Mouse (Mus musculus): ENCODE results near the gene Cdiptos.

Gene Cdiptos

GRCm38 (mm10) chr7:127014993-127015392 lies 39.1 kb upstream of the Cdiptos start:
- in situ Hi-C loops (cut with MboI; ENCODE audit: low sequenced_read_pairs): no loop called here

- in situ Hi-C loops (cut with MboI; ENCODE audit: low sequenced_read_pairs): no loop called here
These were observed 38.4 kb upstream of the Cdiptos start, which contains the start of gene Mvp for GRCm38 (mm10) chr7:127014320-127014719. Mvp (minus strand) TSS chr7:127014621.

GRCm38 (mm10) chr7:127013385-127013784 lies 37.5 kb upstream of the Cdiptos start:
- in situ Hi-C loops (cut with MboI; ENCODE audit: low sequenced_read_pairs): no loop called here

DNA sequence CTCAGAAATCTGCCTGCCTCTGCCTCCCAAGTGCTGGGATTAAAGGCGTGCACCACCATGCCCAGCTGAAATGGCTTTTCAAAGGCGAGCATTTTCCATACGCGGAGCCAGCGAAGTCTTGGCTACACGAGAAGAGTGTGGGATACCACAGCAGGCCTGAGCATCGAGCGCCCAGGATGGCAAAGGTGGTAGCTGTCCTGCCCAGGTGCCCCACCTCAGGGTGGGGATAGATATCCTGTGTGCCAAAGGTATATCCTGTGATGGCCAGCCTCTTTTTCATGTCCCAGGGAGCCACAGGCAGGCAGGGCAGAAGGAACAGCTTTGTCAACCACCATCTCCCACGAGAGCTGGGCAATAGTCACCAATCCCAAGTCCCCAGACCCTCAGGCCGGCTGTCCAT lies 36.9 kb upstream of the Cdiptos start:
- in situ Hi-C loops (cut with MboI; ENCODE audit: low sequenced_read_pairs): no loop called here

- in situ Hi-C loops (cut with MboI; ENCODE audit: low sequenced_read_pairs): no loop called here
These were observed 36.5 kb upstream of the Cdiptos start for GRCm38 (mm10) chr7:127012374-127012773.

- in situ Hi-C loops (cut with MboI; ENCODE audit: low sequenced_read_pairs): no loop called here
These were observed 35.8 kb upstream of the Cdiptos start for GRCm38 (mm10) chr7:127011717-127012116.

GRCm38 (mm10) chr7:127011051-127011450 lies 35.2 kb upstream of the Cdiptos start:
- in situ Hi-C loops (cut with MboI; ENCODE audit: low sequenced_read_pairs): no loop called here

GRCm38 (mm10) chr7:127009307-127010085 lies 33.6 kb upstream of the Cdiptos start:
- in situ Hi-C loops (cut with MboI; ENCODE audit: low sequenced_read_pairs): no loop called here

- in situ Hi-C loops (cut with MboI; ENCODE audit: low sequenced_read_pairs): no loop called here
These were observed 32.5 kb upstream of the Cdiptos start for GRCm38 (mm10) chr7:127008239-127009019.

DNA sequence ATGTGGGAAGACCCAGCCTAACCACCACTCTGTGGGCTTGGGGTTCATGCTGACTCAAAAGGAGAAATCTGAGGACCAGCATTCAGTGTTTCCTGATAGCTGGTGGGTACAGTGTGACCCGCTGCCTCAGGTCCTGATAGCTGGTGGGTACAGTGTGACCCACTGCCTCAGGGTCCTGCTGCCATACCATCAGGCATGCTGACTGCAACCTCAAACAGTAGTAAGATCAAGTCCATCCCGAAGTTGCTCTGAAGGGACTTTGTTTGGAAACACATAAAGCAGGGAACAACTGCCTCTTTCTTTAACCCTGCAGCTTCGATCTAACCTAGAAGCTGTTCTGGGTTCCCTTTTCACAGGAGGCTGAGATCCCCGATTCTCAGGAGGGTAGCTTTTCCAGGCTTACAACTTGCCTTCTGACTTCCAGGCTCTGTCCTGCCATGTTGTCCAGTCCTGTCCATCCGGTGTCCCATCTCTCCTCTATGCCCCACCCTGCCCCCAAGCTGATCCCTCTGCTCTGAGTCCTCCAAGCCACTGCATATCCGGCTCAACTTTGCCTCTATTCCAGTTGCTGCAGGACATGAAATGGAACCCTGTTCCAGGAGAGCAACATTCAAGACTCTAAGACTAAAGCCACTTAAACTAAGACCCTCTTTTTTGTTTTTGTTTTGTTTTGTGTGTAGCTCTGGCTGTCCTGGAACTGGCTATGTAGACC lies 31.6 kb upstream of the Cdiptos start:
- in situ Hi-C loops (cut with MboI; ENCODE audit: low sequenced_read_pairs): no loop called here

DNA sequence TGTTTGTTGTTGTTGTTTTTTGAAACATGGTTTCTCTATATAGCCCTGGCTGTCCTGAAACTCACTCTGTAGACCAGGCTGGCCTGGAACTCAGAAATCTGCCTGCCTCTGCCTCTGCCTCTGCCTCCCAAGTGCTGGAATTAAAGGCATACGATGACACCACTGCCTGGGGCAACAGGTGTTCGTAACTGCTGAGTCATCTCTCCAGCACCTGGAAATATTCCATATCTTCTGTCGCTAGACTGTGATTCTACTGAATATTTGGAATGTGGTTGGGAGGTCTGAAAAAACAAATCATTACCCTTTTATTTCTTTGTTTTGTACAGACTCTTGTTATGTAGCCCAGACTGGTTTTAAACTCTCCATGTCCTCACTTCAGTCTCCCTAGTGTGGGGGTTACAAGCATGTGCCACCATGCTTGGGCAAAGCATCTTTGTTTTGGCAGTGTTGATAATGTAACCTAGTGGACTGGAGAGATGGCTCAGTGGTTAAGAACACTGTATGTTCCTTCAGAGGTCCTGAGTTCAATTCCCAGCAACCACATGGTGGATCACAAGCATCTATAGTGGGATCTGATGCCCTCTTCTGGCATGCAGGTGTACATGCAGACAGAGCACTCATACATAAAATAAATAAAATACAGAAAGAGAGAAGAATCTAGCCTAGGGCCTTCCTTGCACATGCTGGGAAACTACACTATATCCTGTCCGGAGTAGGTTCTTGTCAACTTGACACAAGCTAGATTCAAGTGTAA lies 28.4 kb upstream of the Cdiptos start:
- in situ Hi-C loops (cut with MboI; ENCODE audit: low sequenced_read_pairs): no loop called here

DNA sequence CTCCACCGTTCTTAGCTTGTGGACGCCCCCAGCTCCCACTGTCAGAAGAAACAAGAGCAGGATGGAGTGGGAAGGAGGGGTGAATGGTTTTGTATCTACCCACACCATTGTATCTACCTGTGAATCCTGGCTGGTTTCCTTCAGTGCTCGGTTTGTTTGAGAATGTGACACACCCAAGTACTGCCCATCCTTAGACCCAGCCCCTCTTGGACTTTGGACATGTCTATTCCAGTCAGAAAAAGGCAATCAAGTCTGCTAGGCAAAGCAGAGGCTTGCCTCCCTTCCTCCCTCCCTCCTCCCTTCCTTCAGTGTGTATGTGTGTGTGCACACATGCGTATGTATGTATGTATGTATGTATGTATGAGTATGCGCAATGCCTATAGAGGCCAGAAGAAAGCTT lies 27.7 kb upstream of the Cdiptos start:
- in situ Hi-C loops (cut with MboI; ENCODE audit: low sequenced_read_pairs): no loop called here

DNA sequence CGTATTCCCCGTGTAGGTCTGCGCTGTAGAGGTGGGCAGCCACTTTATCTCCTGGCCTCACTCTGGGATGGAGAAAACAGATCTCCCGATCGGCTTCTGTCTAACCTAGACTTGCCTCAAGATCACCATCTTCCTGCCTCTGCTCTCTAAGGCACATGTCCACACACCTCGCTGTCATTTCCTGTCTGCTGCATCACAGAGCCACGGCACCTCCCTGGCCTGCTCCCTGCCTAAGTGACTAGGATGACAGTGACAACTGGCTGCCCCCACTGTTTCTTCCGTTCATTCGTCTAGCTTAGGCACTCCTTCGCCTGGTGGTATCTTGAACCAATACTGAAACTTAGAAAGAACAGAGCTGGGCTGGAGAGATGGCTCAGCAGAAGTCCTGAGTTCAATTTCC lies 23.7 kb upstream of the Cdiptos start:
- in situ Hi-C loops (cut with MboI; ENCODE audit: low sequenced_read_pairs): no loop called here

GRCm38 (mm10) chr7:126996449-126996848 lies 20.6 kb upstream of the Cdiptos start:
- in situ Hi-C loops (cut with MboI; ENCODE audit: low sequenced_read_pairs): no loop called here

DNA sequence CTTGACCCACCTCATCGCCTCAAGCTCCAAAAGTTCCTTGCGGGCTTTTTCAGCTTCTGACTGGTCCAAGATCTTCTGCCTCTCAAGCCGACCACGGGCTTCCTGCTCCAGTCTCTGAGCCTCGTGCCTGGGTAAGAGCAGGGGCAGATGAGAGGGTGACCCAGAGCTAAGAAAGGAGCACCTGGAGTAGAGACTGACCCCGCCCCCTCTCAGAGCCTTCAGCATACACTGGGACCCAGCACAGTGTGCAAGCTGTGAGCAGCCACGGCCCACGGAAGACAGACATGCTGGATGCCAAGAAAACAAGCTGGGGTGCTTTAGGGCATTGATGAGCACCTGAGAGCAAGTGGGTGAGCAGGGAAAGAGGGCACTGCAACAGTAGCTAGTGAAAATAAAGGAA lies 12.9 kb upstream of the Cdiptos start:
- in situ Hi-C loops (cut with MboI; ENCODE audit: low sequenced_read_pairs): no loop called here

GRCm38 (mm10) chr7:126986319-126986718 lies 10.4 kb upstream of the Cdiptos start:
- in situ Hi-C loops (cut with MboI; ENCODE audit: low sequenced_read_pairs): no loop called here

DNA sequence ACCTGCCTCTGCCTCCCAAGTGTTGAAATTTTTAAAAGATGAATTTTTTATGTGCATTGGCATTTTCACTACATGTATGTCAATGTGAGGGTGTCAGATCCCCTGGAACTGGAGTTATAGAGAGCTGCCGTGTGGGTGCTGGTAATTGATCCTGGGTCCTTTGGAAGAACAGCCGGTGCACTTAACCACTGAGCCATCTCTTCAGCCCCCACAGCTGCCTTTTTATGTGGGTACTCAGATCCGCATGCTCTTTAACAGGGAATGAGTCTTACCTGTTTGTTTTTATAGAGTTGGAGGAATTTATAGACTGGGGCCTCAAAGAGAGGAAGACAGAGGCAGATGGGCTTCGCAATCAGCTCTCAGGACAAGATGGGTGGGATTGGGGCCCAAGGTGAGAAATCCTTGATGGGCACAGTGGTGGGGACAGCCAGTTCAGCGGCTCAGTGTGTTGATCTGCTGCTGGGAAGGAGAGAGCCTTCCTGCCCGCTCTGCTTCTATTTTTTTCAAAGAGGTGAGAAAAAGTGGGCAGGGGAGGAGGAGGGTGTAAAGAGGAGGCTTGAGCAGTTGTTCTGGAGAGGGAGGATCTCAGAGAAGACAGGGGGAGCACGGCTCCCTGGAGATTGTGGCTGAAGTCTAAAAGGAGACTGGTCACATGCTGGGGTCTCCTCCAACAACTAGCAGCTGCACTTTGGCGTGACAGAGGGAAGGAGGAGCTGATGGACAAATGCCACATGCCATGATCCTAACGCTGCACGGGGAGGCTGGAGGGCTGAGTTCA lies 9.0 kb upstream of the Cdiptos start:
- in situ Hi-C loops (cut with MboI; ENCODE audit: low sequenced_read_pairs): no loop called here

GRCm38 (mm10) chr7:126983113-126983512 lies 7.2 kb upstream of the Cdiptos start:
- in situ Hi-C loops (cut with MboI; ENCODE audit: low sequenced_read_pairs): no loop called here

- in situ Hi-C loops (cut with MboI; ENCODE audit: low sequenced_read_pairs): no loop called here
These were observed 6.2 kb upstream of the Cdiptos start for GRCm38 (mm10) chr7:126982054-126982453.

DNA sequence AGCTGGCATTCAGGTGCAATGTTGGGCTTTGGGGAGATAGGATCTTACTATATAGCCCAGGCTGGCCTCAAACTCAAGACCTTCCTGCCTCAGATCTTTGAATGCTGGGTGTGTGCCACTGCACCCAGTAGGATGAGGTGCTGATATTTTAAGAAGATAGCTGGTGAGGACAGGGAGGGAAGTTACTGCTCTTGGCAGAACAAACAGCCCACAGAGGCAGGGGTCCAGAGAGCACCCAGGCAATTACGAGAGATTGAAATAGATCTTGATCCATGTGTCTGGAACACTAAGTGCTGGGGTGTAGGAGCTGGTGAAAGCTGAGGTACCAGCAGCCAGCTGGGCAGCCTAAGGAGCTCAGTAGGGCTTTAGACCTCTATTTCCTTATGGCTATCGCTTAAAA lies 5.7 kb upstream of the Cdiptos start:
- in situ Hi-C loops (cut with MboI; ENCODE audit: low sequenced_read_pairs): no loop called here
